ENCODE assay signal across 15 mouse cellular contexts in genomic region chr1:183236460-183236859, GRCm38 (mm10).
"Had no signal": no experiment of that assay in that cellular context is flagged by ENCODE, and none has a peak within 500 bp of the region (broad histone marks: within the 10 kb centered on the region; RNA-seq: fewer than 3 reads in every experiment).

No protein-coding gene starts in this region.

- H3K9ac ChIP-seq: neural tube, embryonic 15.5 days; stomach, embryonic 15.5 days had no signal

- H3K9me3 ChIP-seq: neural tube, embryonic 15.5 days; stomach, embryonic 15.5 days had no signal

- H3K4me2 ChIP-seq: neural tube, embryonic 15.5 days; stomach, embryonic 15.5 days had no signal

- H3K4me3 ChIP-seq: neural tube, embryonic 15.5 days; stomach, embryonic 15.5 days had no signal

- H3K4me1 ChIP-seq: stomach, embryonic 15.5 days had no signal

- H3K27me3 ChIP-seq: neural tube, embryonic 15.5 days; stomach, embryonic 15.5 days had no signal

- H3K27ac ChIP-seq: neural tube, embryonic 15.5 days; stomach, embryonic 15.5 days; stomach, postnatal 0 days had no signal

- DNase-seq: retina, postnatal 1 day; right cerebral cortex, adult 18-20 months; right cerebral cortex, postnatal 14 days; right cerebral cortex, postnatal 25 days; right cerebral cortex, postnatal 4 days; spleen, adult 18-20 months; thymus, adult 18-20 months; thymus, adult 2 months; thymus, postnatal 14 days; thymus, postnatal 25 days; thymus, postnatal 36 days; thymus, postnatal 4 days had no signal

- H3K36me3 ChIP-seq: neural tube, embryonic 15.5 days; stomach, embryonic 15.5 days had no signal
